Mouse (Mus musculus): ENCODE data around the gene Frrs1.

Frrs1 gene

DNA sequence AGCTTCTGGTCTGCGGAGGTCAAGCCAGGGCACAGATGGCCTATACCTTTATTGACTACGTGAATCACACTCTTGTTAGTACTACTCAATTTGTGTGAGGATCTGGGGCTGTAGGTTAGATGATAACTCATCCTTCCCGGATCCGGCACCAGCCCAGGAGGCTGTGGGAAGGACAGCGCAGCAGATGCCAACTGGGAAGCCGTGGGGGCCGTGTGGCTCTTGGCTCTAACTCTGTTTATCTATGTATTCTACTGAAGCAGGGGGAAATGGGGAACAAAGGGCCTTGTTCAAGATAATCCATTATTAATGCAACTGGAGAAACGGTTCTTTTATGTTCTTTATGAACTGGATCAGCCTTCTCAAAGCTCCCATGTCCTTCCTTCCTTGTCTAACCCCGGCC lies 47.3 kb downstream of the Frrs1 start:
- DNase-seq (ENCODE audit: low spot score in 2 of 2) = no peak

DNA sequence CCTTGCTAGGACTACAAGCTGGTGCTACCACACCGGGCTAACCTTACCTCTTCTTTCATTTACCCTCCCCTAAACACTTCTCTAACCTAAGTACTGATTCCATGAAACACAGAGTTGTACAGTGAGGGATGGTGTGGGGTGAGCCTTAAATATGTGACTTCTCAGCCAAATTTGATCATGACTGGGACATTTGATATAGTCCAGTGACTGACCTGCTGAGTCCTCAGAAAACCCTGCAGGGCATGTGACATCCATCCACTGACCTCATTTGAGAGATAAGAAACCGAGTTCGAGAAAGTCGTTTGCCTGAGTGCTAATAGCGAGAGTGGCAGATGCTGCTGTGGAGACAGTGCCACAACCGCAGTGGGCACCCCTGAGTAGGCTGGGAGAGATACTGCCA lies 55.1 kb downstream of the Frrs1 start:
- DNase-seq (ENCODE audit: low spot score in 2 of 2) = no peak

DNA sequence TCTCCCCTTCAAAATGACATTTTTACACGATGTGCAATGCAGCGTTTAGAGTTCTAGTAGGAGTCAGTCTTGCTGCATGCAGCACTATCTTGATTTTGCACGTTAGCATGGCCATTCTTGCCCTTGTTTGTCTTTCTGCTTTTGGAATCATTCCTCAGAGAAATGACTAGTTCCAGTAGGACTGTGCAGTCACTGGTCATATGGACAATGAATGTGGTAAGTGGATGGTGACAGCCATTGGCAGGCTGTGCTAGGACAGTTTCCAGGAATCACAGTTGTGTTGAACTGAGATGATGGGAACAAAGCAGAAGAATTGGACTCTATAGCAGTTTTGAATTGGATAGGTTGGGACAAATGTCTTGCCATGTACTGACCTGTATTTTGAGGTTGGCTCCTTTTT lies 55.7 kb downstream of the Frrs1 start:
- DNase-seq (ENCODE audit: low spot score in 2 of 2) = no peak

DNA sequence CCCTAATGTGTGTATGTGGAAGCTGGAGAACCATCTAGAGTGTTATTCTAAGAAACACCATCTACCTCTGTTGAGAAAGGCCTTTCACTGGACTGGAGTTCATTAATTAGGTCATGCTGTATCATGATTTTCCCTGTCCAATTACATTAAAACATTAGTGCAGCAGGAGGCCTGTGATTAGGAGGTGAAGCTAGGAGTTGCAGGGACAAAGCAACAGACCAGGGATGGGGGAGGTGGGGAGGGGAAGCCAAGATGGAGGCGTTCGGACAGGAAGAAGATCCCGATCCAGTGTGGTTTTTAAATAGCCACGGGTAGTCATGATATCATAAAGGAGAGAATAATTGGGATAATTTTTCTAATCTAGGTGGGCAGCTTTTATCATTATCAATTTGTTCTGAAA lies 57.8 kb downstream of the Frrs1 start:
- DNase-seq (ENCODE audit: low spot score in 2 of 2) = no peak

DNA sequence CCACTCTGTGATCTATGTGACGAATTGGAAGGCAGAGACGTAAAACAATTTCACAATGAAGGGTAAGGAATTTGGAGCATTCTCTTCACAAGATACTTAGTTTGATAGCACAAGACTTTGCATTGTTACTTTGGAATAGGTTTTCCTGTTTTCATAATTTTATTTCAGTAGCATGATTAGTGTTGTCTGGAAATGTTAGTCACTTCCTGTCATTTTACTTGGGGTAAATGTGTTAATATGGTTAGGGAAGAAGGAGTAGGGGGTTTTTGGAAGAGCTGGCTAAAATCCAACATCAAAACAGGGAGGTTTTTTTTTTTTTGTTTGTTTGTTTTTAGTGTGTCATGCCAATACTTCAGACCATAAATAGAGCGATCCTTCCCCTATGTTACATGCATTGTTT lies 62.3 kb downstream of the Frrs1 start:
- no peak for DNase-seq (ENCODE audit: low spot score in 2 of 2)

DNA sequence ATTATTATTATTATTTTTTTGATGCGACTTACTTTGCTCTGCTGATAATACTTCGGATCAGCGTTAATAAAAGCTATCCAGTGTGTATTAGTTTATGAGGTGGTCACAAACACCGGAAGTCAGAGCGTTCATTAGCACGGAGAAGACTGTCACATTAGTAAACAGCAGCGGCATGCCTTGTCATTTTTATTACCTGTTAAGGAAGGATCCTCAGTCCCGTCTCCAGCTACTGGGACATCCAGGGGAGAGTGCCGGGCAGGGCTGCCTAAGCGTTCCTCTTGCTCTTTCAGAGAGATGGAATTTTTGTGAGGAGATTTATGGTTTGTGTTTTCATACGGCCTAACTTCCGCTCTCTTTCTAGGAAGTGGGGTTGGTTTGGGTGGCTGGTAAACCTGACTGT lies 63.8 kb downstream of the Frrs1 start:
- DNase-seq (ENCODE audit: low spot score in 2 of 2) = no peak

DNA sequence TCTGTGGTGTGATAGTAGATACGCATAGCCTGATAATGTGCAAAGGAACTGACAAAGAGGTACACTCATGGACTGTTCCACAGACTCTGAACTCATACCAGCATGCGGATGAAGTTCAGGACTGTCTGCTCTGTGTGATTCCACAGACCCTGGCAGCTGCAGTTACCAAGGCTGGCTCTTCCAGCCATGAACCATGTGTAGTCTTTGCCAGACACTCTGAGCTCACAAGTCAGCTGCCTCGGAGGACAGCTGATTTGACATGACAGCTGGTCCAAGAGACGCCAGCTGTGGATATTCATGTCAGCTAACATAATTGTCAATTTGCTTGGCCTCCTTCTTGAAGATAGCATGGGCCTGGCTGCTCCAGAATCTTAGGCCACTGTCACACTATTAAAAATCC lies 69.7 kb downstream of the Frrs1 start:
- no peak for DNase-seq (ENCODE audit: low spot score in 2 of 2)

DNA sequence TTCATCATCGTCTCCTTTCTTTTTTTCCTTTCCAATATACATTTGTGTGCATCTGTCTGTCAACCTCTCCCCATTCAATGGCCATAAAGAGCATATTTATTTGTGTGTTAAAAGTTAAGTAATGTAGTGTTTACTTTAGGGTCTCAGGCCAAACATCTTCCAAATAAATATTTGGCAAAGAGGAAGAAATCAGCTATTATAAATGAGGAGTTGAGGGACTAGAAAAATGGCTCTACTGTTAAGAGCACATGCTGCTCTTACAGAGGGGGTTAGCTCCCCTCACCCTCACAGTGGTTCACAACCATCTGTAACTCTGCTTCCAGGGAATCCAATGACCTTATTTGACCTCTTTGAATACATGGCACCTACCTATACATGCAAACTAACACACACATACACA lies 73.9 kb downstream of the Frrs1 start:
- DNase-seq (ENCODE audit: low spot score in 2 of 2) = no peak

DNA sequence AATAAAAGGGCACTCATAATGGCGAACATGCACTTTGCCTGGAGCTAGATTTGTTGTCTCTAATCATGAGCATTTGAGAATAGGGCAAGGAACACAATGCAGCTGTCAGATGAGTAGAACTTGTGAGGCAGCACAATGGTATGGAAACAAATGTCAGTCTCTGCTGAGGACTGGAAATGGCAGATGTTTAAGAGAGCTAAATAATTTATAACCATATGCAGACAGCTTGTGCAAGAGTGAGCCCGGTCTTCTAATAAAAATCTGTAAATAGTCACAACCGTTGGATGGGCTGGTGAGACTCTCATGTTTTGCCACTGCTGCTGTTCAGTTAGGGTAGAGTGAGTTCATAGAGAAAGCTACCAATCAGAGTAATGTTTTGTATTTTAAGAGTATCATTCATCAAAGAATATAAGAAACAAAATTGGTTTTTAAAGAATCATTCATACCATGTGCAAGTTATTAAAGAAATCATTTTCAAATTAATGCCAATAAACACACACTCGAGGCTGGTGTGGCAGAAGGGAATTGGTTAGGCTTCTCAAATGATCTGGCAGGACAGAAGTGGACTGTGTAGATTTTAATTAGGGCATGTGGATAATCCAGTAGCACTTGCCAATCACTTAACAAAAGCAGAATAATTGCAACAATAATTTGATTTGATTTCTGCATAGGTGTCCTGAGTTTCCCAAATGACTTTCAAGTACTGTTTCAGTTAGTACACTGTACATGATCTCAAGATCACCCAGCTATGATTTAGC lies 77.8 kb downstream of the Frrs1 start:
- no peak for DNase-seq (ENCODE audit: low spot score in 2 of 2)

DNA sequence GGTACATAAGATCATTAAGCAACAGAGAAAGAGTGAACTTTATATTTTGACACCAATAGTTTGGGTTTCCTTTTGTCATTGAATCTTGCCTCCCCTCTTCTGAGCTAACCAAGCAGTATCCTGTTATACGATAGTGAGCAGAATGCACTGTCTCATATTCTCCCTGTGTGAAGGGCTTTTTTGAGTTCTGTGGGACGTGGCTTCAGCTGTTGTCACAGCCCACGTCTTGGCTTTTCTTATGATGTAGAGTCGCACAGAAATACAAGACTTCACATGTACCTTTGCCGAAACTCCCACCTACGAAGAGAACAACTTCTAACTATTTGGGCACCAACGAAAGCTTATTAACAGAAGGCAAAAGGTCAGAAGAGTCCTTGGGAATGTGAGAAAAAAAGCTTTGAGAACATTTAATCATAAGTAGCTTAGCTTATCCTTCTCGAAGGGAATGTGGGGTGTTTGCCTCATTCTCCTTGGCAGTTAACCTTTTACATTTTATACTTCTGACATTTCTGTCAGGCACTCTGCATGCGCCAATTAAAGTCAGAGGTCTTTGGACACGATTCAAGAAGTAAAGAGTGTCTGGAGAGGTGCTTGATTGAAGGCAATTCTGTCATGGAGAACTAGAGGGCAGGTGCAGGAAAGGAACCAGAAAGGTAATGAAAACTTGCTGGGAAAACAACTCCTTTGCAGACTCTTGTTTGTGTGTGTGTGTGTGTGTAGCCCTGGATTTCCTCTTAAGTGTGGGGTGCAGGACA lies 81.7 kb downstream of the Frrs1 start:
- DNase-seq (ENCODE audit: low spot score in 2 of 2) = no peak

DNA sequence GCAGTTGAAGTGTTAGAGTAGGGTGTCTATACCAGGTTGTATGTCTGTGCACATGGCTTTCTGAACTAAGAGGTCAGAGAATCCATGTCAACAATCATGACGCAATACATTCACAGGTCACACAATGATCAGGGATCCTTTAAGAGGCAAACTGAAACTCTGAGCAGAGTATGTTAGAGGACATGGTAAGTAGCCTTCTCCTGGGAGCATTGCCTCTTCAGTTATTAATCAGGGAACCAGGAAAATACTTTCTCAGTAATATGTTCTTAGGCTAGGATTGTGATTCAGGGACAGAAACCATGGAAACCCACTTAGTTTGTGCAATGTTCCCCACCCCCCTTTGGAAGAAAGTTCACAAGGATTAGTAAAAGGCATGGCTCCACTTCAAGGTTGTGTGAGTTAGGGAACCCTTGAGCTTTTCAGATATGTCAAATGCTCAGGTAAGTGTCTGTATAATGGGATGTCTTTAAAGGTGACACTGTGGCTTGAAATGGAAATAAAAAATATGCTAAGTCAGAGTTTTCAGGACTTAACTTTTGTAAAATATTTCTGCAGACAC lies 82.4 kb downstream of the Frrs1 start:
- no peak for DNase-seq (ENCODE audit: low spot score in 2 of 2)

DNA sequence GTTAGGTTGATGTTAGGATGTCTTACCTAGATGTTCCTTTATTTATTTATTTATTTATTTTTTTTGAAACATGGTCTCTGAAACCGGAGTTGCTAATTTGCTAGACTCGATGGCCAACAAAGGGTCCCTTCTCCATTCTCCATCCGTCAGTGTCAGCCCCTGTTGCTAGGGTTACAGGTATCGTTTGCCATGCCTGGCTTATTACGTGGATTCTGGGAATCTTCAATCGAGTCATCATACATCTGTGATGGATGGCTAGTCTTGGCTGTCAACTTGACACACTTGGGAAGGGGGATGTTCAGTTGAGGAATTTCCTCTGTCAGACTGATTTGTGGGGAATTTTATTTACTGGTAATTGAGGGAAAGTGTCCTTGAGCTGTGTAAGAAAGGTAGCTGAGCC lies 83.5 kb downstream of the Frrs1 start:
- no peak for DNase-seq (ENCODE audit: low spot score in 2 of 2)

DNA sequence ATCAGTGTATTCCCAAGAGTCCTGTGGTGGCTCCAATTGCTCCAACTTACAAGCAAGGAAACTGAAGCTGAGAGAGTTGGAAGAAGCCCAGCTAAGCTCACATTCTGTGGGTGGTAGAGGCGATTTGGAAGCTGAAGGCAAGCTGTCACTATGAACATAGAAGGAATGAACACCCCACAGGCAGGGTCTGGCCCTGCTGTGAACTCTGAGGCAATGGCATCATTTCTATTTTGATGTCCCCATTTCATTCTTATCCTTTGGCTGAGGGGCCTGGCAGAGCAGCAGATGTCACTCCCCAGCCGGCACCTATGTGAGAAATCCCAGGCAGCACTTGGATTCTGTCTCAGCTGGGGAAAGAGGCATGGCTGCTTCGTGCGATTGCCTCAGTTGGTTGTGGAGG lies 84.2 kb downstream of the Frrs1 start:
- no peak for DNase-seq (ENCODE audit: low spot score in 2 of 2)

DNA sequence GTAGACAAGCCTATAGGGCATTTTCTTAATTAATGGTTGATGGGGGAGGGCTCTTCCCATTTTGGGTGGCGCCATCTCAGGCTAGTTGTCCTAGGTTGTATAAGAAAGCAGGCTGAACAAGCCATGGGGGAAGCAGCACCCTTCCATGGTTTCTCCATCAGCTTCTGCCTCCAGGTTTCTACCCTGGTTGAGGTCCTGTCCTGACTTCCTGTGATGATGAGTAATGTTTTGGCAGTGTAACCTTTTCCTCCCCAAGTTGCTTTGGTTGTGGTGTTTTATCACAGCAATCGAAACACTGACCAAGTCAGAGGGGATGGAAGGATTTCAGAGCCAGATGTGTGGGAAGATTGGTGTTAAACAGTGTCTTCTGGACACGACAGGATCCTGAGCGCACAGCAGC lies 87.2 kb downstream of the Frrs1 start:
- no peak for DNase-seq (ENCODE audit: low spot score in 2 of 2)

DNA sequence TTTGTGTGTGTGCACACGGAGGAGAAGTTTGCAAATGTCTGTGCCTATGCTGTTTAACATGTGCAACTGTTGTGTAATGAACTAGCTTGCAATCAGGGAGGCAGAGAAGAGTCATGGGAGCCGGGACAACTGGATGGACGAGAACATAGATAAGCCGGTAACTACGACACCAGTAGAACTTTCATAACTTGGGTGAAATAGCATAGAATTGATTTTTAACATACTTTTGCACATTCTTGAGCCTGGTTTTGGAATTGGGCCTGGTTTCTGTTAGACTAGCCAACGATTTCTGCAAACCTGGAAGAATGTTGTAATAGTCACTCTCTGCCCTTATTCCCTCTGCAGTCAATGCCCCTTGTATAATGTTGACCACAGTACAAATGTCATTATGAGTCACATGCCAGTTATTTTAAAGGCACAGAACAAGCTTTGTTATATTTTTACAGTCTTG lies 91.4 kb downstream of the Frrs1 start:
- DNase-seq (ENCODE audit: low spot score in 2 of 2) = no peak

DNA sequence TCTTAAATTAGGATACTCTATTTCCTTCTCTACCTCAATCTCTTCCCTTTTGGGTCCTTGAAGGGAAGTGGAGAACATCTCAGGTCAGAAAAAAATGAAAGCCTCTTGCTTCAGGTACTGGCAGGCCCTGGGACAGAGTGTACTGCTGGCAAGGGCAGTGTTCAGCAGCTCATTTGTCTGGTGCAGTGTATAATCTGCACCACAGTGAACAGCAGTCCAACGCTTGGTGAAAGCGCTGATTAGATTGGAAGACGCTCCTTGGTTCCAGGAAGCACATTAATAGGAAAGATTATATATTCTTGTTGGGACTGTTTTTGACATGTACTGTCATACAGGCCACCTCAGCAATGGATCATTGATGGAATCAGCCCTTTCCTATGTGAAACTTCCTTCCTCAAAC lies 92.2 kb downstream of the Frrs1 start:
- DNase-seq (ENCODE audit: low spot score in 2 of 2) = no peak

DNA sequence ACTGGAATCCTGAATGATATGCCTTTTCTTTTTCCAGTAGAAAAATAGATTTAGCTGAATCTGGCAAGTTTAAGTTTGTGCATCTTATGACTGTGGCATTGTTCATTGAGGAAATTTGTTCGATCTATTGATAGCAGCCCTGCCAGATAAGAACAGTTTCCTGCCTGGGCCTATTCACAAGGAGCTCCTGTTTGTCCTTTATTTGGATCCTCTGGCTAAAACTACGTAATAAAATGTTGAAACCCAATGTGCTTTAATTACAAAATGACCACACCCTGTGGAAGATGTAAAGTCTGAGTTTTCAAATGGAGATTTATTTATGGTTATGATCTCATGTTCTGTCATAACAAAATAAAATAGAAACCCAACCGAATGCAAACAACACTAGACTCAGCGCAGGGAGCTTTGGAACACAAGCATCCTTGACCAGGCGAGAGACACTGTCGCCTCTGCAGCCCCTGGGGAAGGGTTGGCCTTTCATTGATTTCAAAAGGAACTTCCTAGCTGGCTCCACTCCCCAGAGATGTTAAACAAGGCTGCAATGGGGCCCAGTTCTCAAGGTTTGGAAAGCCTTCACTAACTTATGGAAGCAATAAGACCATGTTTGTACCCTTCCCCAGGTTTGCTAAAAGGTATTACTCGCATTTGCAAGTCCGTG lies 93.1 kb downstream of the Frrs1 start:
- no peak for DNase-seq (ENCODE audit: low spot score in 2 of 2)

DNA sequence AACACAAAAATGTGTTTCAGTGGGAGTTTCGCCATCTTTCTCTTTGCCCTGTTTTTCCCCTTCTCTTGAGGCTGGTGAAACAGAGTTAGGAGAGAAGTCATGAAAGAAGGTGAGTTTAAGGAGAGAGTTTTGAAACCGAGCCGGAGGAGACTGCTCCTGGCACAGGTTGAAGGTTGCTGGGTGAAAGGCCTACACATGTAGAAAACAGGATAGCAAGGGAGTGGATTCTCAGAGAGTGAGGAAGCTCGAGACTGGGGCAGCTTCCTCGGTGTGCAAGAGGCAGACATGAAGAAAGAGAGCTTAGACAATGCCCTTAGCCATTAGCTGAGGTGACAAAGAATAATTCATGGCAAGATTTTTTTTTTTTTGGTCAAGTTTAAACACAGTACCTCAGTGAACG lies 94.1 kb downstream of the Frrs1 start:
- DNase-seq (ENCODE audit: low spot score in 2 of 2) = no peak

DNA sequence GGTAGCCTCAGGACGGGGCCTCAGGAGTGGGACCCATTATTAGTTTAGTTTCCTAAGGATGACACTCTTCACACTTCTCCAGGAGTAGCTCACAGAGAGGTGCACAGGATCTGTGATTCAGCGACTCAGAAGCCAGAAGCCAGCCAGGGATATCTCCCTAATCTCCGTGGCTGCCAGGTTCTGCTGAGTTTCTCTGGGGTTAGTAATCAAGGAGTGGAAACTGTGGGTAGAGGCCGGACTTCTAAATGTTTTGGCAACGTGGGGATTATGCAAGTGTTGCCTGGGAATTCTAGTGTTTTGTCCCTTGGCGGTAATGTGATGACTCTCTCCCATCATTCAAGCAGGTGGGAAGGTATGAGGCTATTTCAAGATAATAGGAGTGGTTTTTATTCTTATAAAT lies 95.8 kb downstream of the Frrs1 start:
- DNase-seq (ENCODE audit: low spot score in 2 of 2) = no peak
